Mouse (Mus musculus) MEL (cell line): ENCODE data around the gene Spaca6.

Experiments
- CHD2 ChIP-seq: IDR thresholded peaks from 2 replicates; pipeline ENCODE4 v1.6.1; 2011; ENCODE audit warnings: low read length, improper control_type of control experiment
- GATA1 ChIP-seq: IDR thresholded peaks from 2 replicates; pipeline ENCODE4 v1.6.1; 2011; ENCODE audit warnings: low read depth, low read length, improper control_type of control experiment
- POLR2A ChIP-seq, 2 experiments: IDR thresholded peaks; 2 replicates each; pipeline ENCODE4 v1.6.1; 2011 to 2012; ENCODE audit warnings: low read length in 2 of 2, mild to moderate bottlenecking in 2 of 2, control low read depth in 1 of 2, improper control_type of control experiment in 1 of 2, low read depth in 1 of 2, moderate library complexity in 1 of 2; ENCODE audit not compliant: control insufficient read depth in 1 of 2, insufficient read depth in 1 of 2, poor library complexity in 1 of 2

DNA sequence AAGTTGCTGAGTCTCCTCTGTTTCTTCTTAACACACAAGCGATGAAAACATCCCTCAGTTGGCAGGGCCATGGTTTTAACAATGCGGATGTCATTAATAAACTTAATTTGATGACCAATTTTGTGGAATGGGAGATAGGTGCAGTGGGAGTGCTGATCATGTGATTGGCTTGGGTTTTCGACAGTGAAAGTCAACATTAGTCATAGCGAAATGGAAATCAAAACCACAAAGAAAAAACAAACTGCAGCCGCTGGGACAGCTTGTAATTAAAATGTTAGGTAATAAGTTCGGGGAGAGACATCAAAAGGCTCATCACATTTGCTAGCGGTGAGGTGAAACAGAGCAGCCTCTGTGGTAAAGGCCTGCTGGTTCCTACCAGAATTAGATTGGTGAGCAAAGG, 13.8 kb downstream of the Spaca6 start:
- TF ChIP-seq GATA1 (no peak), POLR2A (IDR thresholded peaks at IDR 0.05; ENCODE audit: control insufficient read depth in 1 of 2, insufficient read depth in 1 of 2, low read depth in 1 of 2, low read length in 2 of 2, poor library complexity in 1 of 2) (no peak), CHD2 (no peak)
